Comparison of ENCODE assay signal across 9 mouse cellular contexts in the genomic region with DNA sequence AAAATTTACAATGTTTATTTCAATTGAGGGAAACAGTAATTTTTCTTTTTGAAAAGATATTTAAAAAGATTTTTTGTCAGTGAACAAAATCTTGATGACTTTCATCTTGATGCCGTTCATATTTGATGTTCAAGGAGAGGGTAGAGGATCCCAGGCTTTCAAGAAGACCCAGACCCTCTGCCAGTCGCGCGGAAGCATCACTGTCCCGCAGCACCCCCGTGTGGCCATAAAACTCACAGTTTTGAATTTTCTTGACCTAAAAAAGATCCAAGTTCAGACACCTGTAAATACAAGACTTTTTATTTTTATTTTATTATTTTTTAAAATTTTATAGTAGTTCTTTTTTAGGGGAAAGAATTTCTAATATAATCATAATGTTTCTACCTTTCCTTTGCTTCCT.
DNase-seq lines count a peak whose midpoint lies in the region; ATAC-seq and TF ChIP-seq lines count a peak whose summit lies in the region.
"Had no signal": no experiment of that assay in that cellular context is flagged by ENCODE, and none has a peak within 500 bp of the region (broad histone marks: within the 10 kb centered on the region; RNA-seq: fewer than 3 reads in every experiment).

No protein-coding gene starts in this region.

- DNase-seq in gastrocnemius, postnatal 14 days, result peak; percentile 5
- no peak for DNase-seq in gastrocnemius, adult 8-10 months (ENCODE audit: low spot score in 2 of 2)
- no peak for DNase-seq in testis, postnatal 14 days (ENCODE audit: low spot score)
- peak; percentile 79 for DNase-seq in embryonic facial prominence, embryonic 11.5 days (ENCODE audit: low spot score)
- DNase-seq in limb, embryonic 11.5 days (ENCODE audit: low spot score), result peak; percentile 76
- peak; percentile 32 for DNase-seq in retina, postnatal 1 day
- no peak for DNase-seq in yolk sac, embryonic 10.5 days (ENCODE audit: low spot score)

- H3K27me3 ChIP-seq in testis, adult 2 months (ENCODE audit: control insufficient read depth, insufficient read depth, low read length), result no peaks in the 10 kb centered on the region
- no peaks in the 10 kb centered on the region for H3K27me3 ChIP-seq in embryonic facial prominence, embryonic 11.5 days (ENCODE audit: control insufficient read depth, insufficient read depth, low read length)
- H3K27me3 ChIP-seq in limb, embryonic 11.5 days (ENCODE audit: control insufficient read depth, insufficient read depth, low read length), result no peaks in the 10 kb centered on the region
- H3K27me3 ChIP-seq: lung, embryonic 15.5 days had no signal

- H3K27ac ChIP-seq in testis, adult 2 months (ENCODE audit: control insufficient read depth, insufficient read depth, low read depth, low read length), result no peak overlapping the region
- no peak overlapping the region for H3K27ac ChIP-seq in embryonic facial prominence, embryonic 11.5 days (replicated peaks; ENCODE audit: low read depth, low read length)
- no peak overlapping the region for H3K27ac ChIP-seq in limb, embryonic 11.5 days (replicated peaks; ENCODE audit: low read depth, low read length)
- H3K27ac ChIP-seq: lung, embryonic 15.5 days had no signal

- no peaks in the 10 kb centered on the region for H3K36me3 ChIP-seq in testis, adult 2 months (ENCODE audit: control insufficient read depth, insufficient read depth, low read length)
- no peaks in the 10 kb centered on the region for H3K36me3 ChIP-seq in embryonic facial prominence, embryonic 11.5 days (replicated peaks; ENCODE audit: control insufficient read depth, insufficient read depth, low read depth, low read length)
- H3K36me3 ChIP-seq in limb, embryonic 11.5 days (ENCODE audit: control insufficient read depth, insufficient read depth, low read length), result no peaks in the 10 kb centered on the region
- H3K36me3 ChIP-seq: lung, embryonic 15.5 days had no signal

- no peaks in the 10 kb centered on the region for H3K9me3 ChIP-seq in embryonic facial prominence, embryonic 11.5 days (replicated peaks; ENCODE audit: control insufficient read depth, low read length)
- H3K9me3 ChIP-seq in limb, embryonic 11.5 days (ENCODE audit: control insufficient read depth, low read length), result no peaks in the 10 kb centered on the region
- H3K9me3 ChIP-seq: lung, embryonic 15.5 days had no signal

- no peaks in the 10 kb centered on the region; the same call in 1 of the 2 replicates for H3K4me1 ChIP-seq in testis, adult 2 months (ENCODE audit: control insufficient read depth, insufficient read depth, low read length)
- no peaks in the 10 kb centered on the region for H3K4me1 ChIP-seq in embryonic facial prominence, embryonic 11.5 days (ENCODE audit: control insufficient read depth, insufficient read depth, low read length)
- no peaks in the 10 kb centered on the region for H3K4me1 ChIP-seq in limb, embryonic 11.5 days (ENCODE audit: control insufficient read depth, insufficient read depth, low read length)
- H3K4me1 ChIP-seq: lung, embryonic 15.5 days had no signal

- TF ChIP-seq CTCF in testis, adult 2 months (IDR thresholded peaks at IDR 0.05; ENCODE audit: control insufficient read depth, insufficient read depth, insufficient replicate concordance, low read depth, low read length), result peak; percentile 12; the same call in 1 of the 2 replicates

- 13% methylated on average over 6 of the region's 6 CpGs for WGBS in embryonic facial prominence, embryonic 11.5 days
- 11% methylated on average over 6 of the region's 6 CpGs for WGBS in limb, embryonic 11.5 days

- no peak overlapping the region for H3K9ac ChIP-seq in embryonic facial prominence, embryonic 11.5 days (replicated peaks; ENCODE audit: low read length)
- no peak overlapping the region for H3K9ac ChIP-seq in limb, embryonic 11.5 days (ENCODE audit: low read length)
- H3K9ac ChIP-seq: lung, embryonic 15.5 days had no signal

- H3K4me2 ChIP-seq in embryonic facial prominence, embryonic 11.5 days (ENCODE audit: low read depth, low read length), result no peak overlapping the region
- no peak overlapping the region for H3K4me2 ChIP-seq in limb, embryonic 11.5 days (ENCODE audit: low read depth, severe bottlenecking)
- H3K4me2 ChIP-seq: lung, embryonic 15.5 days had no signal

- no peak for ATAC-seq in embryonic facial prominence, embryonic 11.5 days (replicated peaks; ENCODE audit: insufficient number of reproducible peaks, low FRiP score, low TSS enrichment, low read depth)
- ATAC-seq in limb, embryonic 11.5 days (ENCODE audit: insufficient number of reproducible peaks, low FRiP score, low TSS enrichment, low read depth), result no peak

- H3K4me3 ChIP-seq in testis, adult 2 months (ENCODE audit: control insufficient read depth, low read depth, low read length), result no peak overlapping the region
- no peak overlapping the region for H3K4me3 ChIP-seq in embryonic facial prominence, embryonic 11.5 days (ENCODE audit: low read depth, low read length)
- H3K4me3 ChIP-seq in limb, embryonic 11.5 days (ENCODE audit: low read depth, low read length), result no peak overlapping the region
- H3K4me3 ChIP-seq: lung, embryonic 15.5 days had no signal

- intact Hi-C loops in gastrocnemius, postnatal 14 days (cut with DNase I; ENCODE audit: low total_unique reads), result no loop called here

- no peak for TF ChIP-seq POLR2A in testis, adult 2 months (IDR thresholded peaks at IDR 0.05; ENCODE audit: control insufficient read depth, low read depth, low read length)

Comparison
In these comparisons a context has a peak if more than half of its experiments do, and no peak if none do; other contexts are left out.
1. DNase-seq: peak in gastrocnemius, postnatal 14 days (single experiment), embryonic facial prominence, embryonic 11.5 days (single experiment), limb, embryonic 11.5 days (single experiment) and retina, postnatal 1 day (single experiment); none in gastrocnemius, adult 8-10 months (0 of 2), testis, postnatal 14 days (single experiment) and yolk sac, embryonic 10.5 days (single experiment).